Mouse (Mus musculus): ENCODE measurements at regions not wholly inside any gene's neighbourhood (a gene's known extent, or its start where the extent isn't known, plus 50 kb on each side); places are given as distances from the start of the nearest gene placed in this dataset.

DNA sequence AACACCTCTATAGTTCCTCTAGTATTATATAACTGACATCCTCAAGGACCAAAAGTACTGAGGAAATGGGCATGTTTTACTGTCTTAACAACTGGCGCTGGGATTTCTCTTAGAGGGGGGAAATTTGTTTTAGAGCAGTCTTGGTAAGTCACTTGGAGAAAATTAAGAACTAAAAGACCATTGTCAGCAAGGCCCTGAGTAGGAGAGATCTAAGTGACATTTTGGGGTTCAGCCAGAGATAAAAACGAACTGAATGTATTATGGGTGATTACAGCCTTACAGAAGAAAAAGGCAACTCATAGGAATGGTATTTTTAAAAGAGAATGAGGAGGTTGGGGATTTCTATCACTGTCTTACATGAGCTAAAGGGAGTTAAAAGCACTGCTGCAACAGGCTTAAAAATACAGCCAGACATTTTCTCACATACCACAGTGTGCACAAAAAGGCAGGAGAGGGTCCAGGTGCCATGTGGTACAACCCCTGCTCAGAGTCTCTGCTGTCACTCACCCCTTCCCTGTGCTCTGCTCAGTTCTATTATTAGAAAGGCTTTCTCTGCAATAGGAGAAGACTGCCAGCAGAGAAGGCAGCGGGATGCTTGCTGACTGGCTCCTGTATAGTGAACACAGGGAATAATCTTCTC is 379.0 kb downstream of the Nsun3 start:
- TF ChIP-seq HCFC1 (IDR thresholded peaks at IDR 0.05; ENCODE audit: borderline replicate concordance, insufficient read depth, low read length) = no peak
- no peak for TF ChIP-seq ZC3H11A (IDR thresholded peaks at IDR 0.05; ENCODE audit: borderline replicate concordance, low read depth, low read length)
- no peak for TF ChIP-seq ZNF384 (IDR thresholded peaks at IDR 0.05; ENCODE audit: low read depth, low read length)
- TF ChIP-seq CHD2 (IDR thresholded peaks at IDR 0.05; ENCODE audit: low read depth, low read length) = no peak
- TF ChIP-seq MAFK (IDR thresholded peaks at IDR 0.05; ENCODE audit: insufficient read depth, low read depth, low read length) = no peak
- DNase-seq (ENCODE audit: low read depth, low spot score) = no peak
- H3K9me3 ChIP-seq (ENCODE audit: control insufficient read depth, insufficient read depth, low read depth, low read length) = no peaks in the 10 kb centered on the region
- no peaks in the 10 kb centered on the region for H3K36me3 ChIP-seq (ENCODE audit: control insufficient read depth, insufficient read depth, low read length, poor library complexity, severe bottlenecking)
- no peak overlapping the region for H3K9ac ChIP-seq (ENCODE audit: insufficient read depth, low read depth, low read length, poor library complexity, severe bottlenecking)
- H3K4me3 ChIP-seq (ENCODE audit: insufficient read depth in 1 of 2, low read depth in 1 of 2, low read length in 2 of 2, poor library complexity in 1 of 2, severe bottlenecking in 1 of 2) = no peak overlapping the region
- H3K4me1 ChIP-seq (ENCODE audit: control insufficient read depth in 2 of 2, insufficient read depth in 2 of 2, low read length in 2 of 2, poor library complexity in 1 of 2) = no peaks in the 10 kb centered on the region
- in situ Hi-C loops (cut with MboI; ENCODE audit: low sequenced_read_pairs in 2 of 2, unreplicated experiment in 2 of 2) = no loop called here
- no peak overlapping the region for H3K27ac ChIP-seq (ENCODE audit: insufficient read depth, low read depth, low read length, poor library complexity, severe bottlenecking)

DNA sequence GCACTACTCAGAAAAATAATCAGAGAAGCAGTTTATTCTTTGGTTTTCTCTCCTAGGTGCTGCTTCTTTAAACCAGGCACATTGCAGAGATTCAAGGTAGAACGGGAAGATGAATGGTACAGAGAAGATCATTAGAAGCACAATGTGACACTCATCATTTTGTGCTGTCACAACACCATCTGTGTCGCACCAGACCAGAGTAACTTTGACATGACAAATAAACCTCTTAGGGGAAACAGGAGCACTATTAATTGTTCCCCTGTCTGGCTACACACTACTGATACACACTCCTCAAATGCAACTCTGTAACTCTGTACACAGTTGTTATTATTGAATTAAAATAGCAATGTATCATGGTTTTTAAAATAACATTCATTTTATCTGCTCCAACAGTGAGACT is 380.2 kb downstream of the Nsun3 start:
- Histone ChIP-seq H3K9ac (ENCODE audit: insufficient read depth, low read depth, low read length, poor library complexity, severe bottlenecking) (no peak overlapping the region), H3K27ac (ENCODE audit: insufficient read depth, low read depth, low read length, poor library complexity, severe bottlenecking) (no peak overlapping the region), H3K36me3 (ENCODE audit: control insufficient read depth, insufficient read depth, low read length, poor library complexity, severe bottlenecking) (no peaks in the 10 kb centered on the region), H3K4me3 (ENCODE audit: insufficient read depth in 1 of 2, low read depth in 1 of 2, low read length in 2 of 2, poor library complexity in 1 of 2, severe bottlenecking in 1 of 2) (no peak overlapping the region), H3K4me1 (ENCODE audit: control insufficient read depth in 2 of 2, insufficient read depth in 2 of 2, low read length in 2 of 2, poor library complexity in 1 of 2) (no peaks in the 10 kb centered on the region), H3K9me3 (ENCODE audit: control insufficient read depth, insufficient read depth, low read depth, low read length) (no peaks in the 10 kb centered on the region)
- TF ChIP-seq HCFC1 (IDR thresholded peaks at IDR 0.05; ENCODE audit: borderline replicate concordance, insufficient read depth, low read length) (no peak), ZNF384 (IDR thresholded peaks at IDR 0.05; ENCODE audit: low read depth, low read length) (no peak), CHD2 (IDR thresholded peaks at IDR 0.05; ENCODE audit: low read depth, low read length) (no peak), MAFK (IDR thresholded peaks at IDR 0.05; ENCODE audit: insufficient read depth, low read depth, low read length) (no peak), ZC3H11A (IDR thresholded peaks at IDR 0.05; ENCODE audit: borderline replicate concordance, low read depth, low read length) (no peak)
- in situ Hi-C loops (cut with MboI; ENCODE audit: low sequenced_read_pairs in 2 of 2, unreplicated experiment in 2 of 2) = no loop called here
- no peak for DNase-seq (ENCODE audit: low read depth, low spot score)

DNA sequence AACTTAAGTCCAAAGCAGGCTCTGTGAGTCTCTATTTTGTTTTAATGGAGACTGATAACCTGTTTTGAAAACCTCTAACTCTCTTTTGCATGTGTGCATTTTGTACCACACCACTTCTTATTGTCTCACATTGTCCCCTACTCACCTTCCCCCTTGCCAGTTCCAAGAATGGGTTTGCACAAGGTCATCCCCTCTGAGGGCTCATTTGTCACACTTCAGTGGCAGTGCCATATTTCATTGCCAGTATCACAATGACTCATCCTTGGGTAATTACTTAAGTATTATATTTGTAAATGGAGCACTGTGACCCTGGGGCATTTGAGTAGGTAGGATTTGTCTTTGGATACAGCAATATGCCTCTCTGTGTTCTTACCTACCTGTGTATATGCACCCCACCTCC is 429.3 kb downstream of the Nsun3 start:
- Histone ChIP-seq H3K4me3 (ENCODE audit: insufficient read depth in 1 of 2, low read depth in 1 of 2, low read length in 2 of 2, poor library complexity in 1 of 2, severe bottlenecking in 1 of 2) (no peak overlapping the region), H3K9me3 (ENCODE audit: control insufficient read depth, insufficient read depth, low read depth, low read length) (no peaks in the 10 kb centered on the region), H3K27ac (ENCODE audit: insufficient read depth, low read depth, low read length, poor library complexity, severe bottlenecking) (no peak overlapping the region), H3K4me1 (ENCODE audit: control insufficient read depth in 2 of 2, insufficient read depth in 2 of 2, low read length in 2 of 2, poor library complexity in 1 of 2) (no peaks in the 10 kb centered on the region), H3K9ac (ENCODE audit: insufficient read depth, low read depth, low read length, poor library complexity, severe bottlenecking) (no peak overlapping the region), H3K36me3 (ENCODE audit: control insufficient read depth, insufficient read depth, low read length, poor library complexity, severe bottlenecking) (no peaks in the 10 kb centered on the region)
- in situ Hi-C loops (cut with MboI; ENCODE audit: low sequenced_read_pairs in 2 of 2, unreplicated experiment in 2 of 2) = no loop called here
- DNase-seq (ENCODE audit: low read depth, low spot score) = no peak
- TF ChIP-seq CHD2 (IDR thresholded peaks at IDR 0.05; ENCODE audit: low read depth, low read length) = no peak
- no peak for TF ChIP-seq ZNF384 (IDR thresholded peaks at IDR 0.05; ENCODE audit: low read depth, low read length)
- no peak for TF ChIP-seq HCFC1 (IDR thresholded peaks at IDR 0.05; ENCODE audit: borderline replicate concordance, insufficient read depth, low read length)
- no peak for TF ChIP-seq MAFK (IDR thresholded peaks at IDR 0.05; ENCODE audit: insufficient read depth, low read depth, low read length)
- TF ChIP-seq ZC3H11A (IDR thresholded peaks at IDR 0.05; ENCODE audit: borderline replicate concordance, low read depth, low read length) = no peak

DNA sequence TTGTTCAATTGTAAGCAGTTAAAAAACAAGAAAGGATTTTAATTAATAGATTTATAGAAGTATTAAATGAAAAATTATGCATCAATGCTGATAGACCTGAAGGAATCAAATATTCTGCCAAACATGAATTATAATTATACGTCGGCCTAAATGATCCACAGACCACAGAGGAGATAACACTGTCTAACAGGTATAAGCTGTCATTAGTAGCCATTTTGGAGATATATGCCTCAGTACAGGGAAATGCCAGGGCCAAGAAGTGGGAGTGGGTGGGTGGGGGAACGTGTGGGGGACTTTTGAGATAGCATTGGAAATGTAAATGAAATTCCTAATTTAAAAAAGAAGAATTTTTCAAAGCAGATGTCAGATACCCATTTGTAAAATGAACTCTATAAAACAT is 430.3 kb downstream of the Nsun3 start:
- no peak overlapping the region for H3K4me3 ChIP-seq (ENCODE audit: insufficient read depth in 1 of 2, low read depth in 1 of 2, low read length in 2 of 2, poor library complexity in 1 of 2, severe bottlenecking in 1 of 2)
- H3K27ac ChIP-seq (ENCODE audit: insufficient read depth, low read depth, low read length, poor library complexity, severe bottlenecking) = no peak overlapping the region
- H3K4me1 ChIP-seq (ENCODE audit: control insufficient read depth in 2 of 2, insufficient read depth in 2 of 2, low read length in 2 of 2, poor library complexity in 1 of 2) = no peaks in the 10 kb centered on the region
- DNase-seq (ENCODE audit: low read depth, low spot score) = no peak
- no peaks in the 10 kb centered on the region for H3K9me3 ChIP-seq (ENCODE audit: control insufficient read depth, insufficient read depth, low read depth, low read length)
- H3K9ac ChIP-seq (ENCODE audit: insufficient read depth, low read depth, low read length, poor library complexity, severe bottlenecking) = no peak overlapping the region
- TF ChIP-seq CHD2 (IDR thresholded peaks at IDR 0.05; ENCODE audit: low read depth, low read length) = no peak
- no peak for TF ChIP-seq HCFC1 (IDR thresholded peaks at IDR 0.05; ENCODE audit: borderline replicate concordance, insufficient read depth, low read length)
- no peak for TF ChIP-seq ZNF384 (IDR thresholded peaks at IDR 0.05; ENCODE audit: low read depth, low read length)
- TF ChIP-seq ZC3H11A (IDR thresholded peaks at IDR 0.05; ENCODE audit: borderline replicate concordance, low read depth, low read length) = no peak
- no peak for TF ChIP-seq MAFK (IDR thresholded peaks at IDR 0.05; ENCODE audit: insufficient read depth, low read depth, low read length)
- in situ Hi-C loops (cut with MboI; ENCODE audit: low sequenced_read_pairs in 2 of 2, unreplicated experiment in 2 of 2) = no loop called here
- no peaks in the 10 kb centered on the region for H3K36me3 ChIP-seq (ENCODE audit: control insufficient read depth, insufficient read depth, low read length, poor library complexity, severe bottlenecking)

All from ES-E14 (cell line).